Mouse (Mus musculus) urinary bladder, adult 18-20 months (tissue): Measurements from ENCODE around the gene Slc25a11.

Experiments
- DNase-seq, 2 experiments: peaks; one replicate each; pipeline ENCODE4 v3.0.0; 2022; ENCODE audit warnings: low spot score in 2 of 2, mixed read lengths in 2 of 2

The Slc25a11 gene

DNA sequence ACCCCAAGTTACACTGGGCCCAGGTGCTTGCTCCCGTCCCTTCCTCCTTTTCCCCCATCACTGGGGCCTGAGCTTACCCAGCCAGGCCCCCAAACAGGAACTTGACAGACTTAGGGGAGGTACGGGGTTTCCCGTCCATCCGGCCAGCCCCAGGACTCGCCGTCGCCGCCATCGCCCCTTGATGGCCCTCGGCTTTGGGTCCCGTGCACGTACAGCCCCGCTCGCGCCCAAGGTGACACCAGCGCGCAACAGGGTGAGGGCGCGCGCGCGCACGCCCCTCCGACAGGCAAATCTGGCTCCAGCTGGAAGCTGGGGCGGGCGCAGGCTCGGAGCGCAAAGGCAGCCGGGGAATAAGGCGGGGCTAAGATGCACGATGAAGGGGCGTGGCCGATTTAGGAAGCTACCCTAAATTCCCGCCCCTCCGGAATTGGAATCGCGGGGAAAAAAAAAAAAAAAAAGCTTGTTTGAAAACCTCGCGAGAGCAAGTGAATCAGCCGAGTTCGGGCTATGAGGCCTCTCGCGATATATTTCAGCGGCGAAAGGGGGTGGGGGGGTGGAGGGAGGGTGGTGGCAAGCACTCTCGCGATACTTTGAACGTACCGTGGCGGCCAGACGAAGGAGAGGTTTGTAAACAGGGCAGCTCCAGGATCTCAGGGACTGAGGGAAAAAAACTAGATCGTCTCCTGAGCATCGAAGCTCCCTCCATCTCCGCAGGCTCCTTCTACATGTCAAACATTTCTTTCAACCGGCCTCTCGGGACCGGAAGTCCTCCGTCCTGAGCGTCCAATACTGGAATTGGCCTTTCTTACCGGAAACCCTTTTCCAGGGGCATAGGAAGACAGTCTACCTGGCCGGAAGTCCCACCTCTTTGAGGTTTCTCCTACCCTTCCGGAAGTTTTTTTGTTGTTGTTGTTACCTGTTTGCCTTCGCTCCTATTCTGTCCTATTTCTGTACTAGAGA is at the start of gene Slc25a11, which contains the start of gene Rnf167:
Slc25a11 (minus strand) TSS at position 789 of the 960 bp plus-strand sequence.
Rnf167 (plus strand) TSS at position 545 of the 960 bp plus-strand sequence.
- peak; percentile 85 to 94 for DNase-seq

DNA sequence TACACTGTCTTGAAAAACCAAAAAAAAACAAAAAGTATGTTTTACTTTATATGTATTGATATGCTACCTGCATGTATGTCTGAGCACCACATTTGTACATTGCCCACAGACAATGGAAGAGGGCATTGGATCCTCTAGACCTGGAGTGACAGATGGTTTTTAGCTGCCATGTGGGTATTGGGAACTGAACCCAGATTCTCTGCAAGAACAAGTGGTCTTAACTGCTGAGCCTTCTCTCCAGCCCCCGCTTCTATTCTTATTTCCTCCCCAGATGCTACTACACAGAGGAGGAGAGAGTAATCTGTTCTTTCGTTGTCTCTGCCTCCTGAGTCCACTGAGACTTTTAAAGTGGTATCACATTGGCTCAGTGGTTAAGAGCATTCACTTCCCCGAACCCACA is 46.2 kb upstream of the Slc25a11 start:
- DNase-seq: no peak

DNA sequence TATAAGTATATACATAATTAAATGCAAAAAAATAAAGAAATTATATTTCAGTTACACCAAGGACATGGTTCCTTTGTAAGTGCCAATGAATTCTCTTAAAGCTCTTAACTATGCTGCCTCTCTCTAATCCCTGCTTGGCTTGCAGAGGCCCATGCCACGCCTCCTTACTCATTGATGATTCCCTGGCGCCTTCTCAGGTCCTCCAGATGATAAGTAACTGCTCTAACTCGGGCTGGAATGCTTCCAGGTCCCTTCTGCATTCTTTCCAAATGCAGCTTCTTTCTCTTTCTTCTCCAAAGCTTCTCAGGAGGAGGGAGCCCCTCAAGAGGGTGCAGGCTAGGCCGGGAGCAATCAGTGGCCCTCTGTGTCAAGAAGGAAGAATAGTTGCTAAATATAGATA is 42.3 kb upstream of the Slc25a11 start:
- DNase-seq: no peak

DNA sequence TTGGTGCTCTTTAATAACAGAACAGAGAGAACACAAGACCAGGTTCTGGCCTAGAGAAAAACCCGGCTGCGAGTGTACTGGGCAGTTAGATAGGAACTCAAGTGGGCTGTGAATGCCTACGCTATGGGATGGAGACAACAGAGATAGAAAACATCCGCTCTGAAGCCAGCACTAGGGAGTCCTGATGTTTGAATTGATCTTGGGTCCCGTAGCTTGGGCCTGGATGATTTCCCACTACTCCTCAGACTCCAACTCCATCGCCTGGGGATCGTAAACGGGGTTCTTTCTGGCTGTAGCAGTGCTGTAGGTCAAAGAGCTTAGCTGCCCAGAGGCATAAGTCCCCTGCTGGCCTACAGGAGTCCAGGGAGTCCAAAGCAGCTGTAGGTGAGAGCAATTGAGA is 41.1 kb upstream of the Slc25a11 start:
- DNase-seq: no peak

DNA sequence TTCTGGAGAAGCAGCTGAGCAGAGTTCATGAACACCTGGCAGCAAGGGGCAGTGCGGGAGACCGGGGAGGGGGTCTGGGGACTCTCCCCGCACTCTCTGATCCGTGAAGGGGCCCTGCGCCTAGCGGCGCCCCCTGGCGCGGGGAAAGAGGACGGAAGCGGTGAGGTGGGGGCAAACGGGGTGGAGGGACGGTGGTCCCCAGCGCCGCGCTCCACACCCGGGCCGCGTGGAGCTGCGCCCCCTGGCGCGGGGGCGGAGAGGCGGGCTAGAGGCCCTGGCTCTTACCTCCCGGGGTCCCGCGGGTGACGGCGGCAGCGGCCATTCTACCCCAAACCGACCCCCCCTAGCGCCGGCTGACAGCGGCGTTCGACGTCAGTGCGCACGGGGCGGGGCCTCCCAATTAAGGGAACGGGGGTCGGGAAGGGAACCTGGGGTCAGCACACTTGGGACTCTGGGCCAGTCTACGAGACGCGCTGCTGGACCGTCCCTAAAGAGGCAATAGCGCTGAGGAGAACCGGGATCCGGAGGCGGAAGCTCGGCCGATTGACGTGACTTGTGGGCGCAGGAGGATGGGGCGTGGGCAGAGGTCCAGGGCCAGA is 40.4 kb upstream of the Slc25a11 start, which contains the start of gene Camta2:
Camta2 (minus strand) TSS at position 505 of the 599 bp plus-strand sequence.
- peak; percentile 74 to 88 for DNase-seq

DNA sequence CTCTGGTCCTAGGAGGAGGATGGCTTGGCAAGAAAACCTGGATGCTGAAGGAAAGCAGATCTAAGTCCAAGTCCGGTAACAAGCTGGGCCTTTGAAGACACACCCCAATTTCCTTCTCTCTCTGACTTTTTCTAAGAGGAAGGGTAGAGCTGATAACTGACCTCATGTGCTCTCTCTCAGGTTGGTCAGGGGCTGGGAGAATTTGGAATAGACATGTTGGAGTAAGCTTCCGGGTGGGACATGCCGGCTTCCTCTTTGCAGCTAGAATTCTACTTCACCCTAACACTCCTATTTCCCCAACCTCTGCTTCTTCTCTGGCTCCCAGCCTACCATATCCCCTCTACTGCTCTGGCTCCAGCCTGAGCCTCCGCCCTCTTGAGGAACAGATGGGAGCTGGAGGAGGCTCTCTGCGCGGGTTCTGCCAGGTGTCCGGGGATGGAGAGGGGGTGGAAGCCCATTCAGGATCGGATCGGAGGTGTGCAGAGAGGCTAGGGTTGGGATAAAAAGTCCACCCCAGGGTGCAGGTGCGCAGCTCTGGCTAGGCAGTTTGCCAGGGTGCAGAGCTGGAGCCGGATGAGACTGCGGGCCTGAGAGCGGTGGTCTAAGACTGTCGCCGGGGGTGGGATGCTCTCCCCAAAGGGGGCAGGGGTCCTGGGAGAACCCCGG is 39.8 kb upstream of the Slc25a11 start:
- DNase-seq: peak in 1 of 2 experiments; percentile 38

DNA sequence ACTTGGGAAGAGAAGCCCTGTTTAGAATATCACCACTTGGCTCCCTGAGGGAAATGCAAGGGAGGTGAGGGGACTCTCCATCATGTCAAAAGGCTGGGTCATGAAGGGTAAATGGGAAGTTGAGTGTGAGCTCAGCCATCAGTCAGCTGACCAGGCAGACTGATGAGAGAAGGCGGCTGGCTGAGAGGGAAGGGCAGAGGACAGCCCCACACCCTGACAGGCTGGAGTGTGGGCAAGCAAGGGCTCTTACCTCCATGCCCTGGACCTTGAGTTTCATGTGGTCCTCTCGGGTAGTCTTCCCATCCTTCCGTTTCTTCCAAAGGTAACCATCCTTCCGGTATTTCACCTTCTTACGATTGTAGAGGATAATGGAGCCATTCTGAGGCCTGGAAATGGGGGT is 36.4 kb upstream of the Slc25a11 start:
- DNase-seq: no peak

DNA sequence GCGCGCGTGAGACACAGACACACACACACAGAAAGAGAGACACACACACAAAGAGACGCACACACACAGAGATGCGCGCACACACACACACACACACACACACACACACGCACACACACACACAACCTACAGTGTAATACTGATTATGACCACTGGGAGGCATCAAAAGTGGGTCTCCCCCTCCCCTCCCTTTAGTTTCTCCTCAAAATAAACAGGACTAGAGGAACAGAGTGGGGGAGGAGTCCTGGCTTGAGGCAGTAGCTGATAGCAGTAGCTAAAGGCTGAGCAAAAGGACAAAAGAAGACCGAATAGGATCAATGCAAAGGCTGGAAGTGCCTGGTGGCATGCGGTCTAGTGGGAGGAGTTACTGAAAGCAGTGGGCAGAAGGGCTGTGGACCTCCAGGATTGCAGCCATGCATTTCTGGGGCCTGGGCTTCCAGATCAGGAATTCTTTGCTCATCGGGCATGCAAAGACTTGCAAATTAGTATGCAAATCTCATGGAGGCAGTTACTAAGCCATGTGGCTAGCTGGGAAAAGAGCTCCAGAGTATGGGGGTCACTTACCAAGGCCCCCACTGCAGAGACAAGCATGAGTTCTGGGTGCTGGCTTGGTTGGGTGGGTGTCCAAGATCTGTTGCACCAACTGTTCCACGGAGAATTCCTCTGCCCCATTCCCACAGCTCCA is 34.8 kb upstream of the Slc25a11 start:
- no peak for DNase-seq

DNA sequence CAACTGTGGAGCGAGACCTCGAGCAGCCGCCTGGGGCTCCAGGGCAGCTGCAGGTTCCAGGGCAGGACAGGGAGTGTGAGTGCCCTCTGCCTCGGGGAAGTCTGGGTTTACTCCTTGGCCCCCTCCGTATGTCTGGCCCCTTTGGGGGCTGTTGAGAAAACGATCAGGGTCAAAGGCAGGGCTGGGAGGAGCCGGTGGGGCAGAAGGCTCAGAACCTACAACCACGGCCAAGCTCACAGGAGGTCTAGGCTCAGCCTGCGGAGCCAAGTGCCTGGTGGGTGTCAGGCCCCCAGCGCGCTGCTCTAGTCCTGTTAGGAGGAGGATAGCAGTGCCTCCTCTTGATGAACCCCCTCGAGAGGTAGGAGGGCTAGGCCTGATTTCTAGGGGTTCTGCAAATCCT is 33.9 kb upstream of the Slc25a11 start:
- no peak for DNase-seq

DNA sequence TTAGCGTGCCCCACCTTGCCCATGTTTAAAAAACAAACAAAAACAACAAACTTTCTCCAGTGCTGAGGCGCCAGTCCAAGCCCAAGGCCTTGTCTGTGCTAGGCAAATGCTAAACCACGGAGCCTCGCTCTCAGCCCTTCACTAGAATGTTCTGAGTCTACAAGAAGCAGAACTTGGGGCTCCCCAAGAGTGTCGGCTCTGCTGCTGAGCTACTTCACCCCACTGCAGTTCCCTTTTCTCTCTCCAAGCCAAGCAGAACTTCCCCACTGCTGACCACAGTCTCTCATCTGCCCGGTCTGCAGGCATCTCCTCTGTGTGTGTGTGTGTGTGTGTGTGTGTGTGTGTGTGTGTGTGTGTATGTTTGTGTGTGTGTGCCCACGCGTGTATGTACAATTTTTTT is 32.6 kb upstream of the Slc25a11 start:
- no peak for DNase-seq

DNA sequence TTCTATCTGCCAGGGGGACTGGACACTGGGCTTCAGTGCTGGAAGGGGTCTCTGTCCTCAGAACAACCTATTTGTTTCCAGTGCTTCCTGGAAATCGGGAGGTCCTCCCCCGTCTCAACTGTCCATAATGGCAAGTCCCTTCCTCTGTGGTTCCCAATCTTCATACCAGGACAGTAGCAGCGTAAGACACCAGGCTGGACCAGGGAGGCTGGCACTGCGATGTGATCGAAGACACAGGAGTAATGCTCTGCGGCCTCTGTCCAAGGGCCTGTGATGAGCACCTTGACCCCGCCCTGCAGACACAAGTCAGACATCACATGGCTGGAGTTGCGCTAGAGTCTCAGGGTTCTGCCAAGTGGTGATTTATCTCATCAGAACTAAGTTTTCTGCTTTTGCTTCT is 32.1 kb upstream of the Slc25a11 start:
- no peak for DNase-seq

DNA sequence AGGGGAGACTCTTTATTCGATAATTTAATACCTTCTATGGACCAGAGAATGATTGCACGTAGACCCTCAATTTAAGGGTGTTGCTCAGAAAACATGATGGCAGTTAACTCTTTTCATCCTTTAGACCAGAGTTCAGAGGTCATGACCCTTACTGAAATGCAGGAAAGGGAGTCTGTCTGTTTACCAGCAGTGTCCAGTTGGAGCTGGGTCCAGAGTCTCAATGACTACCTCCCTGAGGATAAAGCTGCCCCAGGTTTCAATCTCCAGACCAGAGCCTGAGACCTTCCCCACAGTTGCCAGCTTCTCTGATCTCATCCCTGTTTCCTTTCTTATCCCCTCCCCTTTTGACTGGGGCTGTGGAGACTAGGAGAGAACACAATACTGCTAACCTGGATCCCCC is 31.3 kb upstream of the Slc25a11 start:
- no peak for DNase-seq

DNA sequence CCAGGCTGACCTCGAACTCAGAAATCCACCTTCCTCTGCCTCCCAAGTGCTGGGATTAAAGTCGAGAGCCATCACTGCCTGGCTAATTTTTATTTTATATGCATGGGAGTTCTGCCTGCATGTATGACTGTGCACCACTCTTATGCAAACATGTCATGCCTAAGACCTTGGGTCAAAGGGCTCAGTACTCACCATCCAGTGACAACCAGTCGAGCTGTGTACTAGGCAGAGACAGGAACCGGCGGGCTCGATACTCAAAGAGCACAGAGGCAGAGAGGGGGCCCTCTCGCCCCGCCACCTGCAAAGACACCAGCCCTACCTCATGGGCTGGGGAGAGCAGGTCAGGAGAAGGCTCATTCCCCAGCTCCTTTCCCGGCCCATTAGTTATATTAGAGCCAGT is 30.8 kb upstream of the Slc25a11 start:
- no peak for DNase-seq

DNA sequence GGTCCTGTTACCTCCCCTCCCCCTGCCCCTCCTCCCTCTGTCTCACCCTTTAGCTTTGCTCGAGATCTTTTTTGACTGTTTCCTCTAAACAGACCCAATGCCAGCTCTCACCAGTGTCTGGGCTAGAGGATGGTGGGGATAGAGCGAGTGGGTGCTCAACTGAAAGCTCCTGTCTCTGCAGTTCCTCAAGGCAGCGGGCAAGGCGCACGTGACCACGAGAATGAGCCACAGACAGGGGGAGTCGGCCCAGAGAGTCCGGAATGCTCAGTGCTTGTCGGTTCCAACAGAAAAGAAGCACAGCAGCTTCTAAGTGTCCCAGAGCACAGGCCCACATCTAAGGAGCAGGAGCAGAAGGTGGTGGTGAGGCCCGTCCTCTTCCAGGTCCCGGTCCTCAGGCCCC is 27.2 kb upstream of the Slc25a11 start:
- DNase-seq: no peak

DNA sequence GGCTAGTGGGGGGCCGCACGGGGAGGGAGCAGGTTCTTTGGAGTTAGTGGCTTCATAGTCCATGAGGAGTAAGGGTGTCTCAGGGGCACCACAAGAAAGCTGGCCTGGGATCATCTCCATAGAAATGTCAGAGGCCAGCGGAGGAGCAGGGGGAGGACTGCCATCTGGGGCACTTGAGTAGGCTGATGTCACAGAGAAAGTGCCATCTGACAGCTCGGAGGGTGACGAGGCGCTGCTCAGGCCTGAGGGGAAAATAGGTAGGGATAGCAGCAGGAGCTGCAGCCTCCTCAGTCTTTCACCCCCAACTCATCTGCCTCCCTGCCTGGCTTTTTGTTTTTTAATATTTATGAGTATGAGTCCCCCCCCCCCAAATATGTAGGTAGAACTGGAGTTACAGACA is 26.7 kb upstream of the Slc25a11 start:
- DNase-seq: no peak

DNA sequence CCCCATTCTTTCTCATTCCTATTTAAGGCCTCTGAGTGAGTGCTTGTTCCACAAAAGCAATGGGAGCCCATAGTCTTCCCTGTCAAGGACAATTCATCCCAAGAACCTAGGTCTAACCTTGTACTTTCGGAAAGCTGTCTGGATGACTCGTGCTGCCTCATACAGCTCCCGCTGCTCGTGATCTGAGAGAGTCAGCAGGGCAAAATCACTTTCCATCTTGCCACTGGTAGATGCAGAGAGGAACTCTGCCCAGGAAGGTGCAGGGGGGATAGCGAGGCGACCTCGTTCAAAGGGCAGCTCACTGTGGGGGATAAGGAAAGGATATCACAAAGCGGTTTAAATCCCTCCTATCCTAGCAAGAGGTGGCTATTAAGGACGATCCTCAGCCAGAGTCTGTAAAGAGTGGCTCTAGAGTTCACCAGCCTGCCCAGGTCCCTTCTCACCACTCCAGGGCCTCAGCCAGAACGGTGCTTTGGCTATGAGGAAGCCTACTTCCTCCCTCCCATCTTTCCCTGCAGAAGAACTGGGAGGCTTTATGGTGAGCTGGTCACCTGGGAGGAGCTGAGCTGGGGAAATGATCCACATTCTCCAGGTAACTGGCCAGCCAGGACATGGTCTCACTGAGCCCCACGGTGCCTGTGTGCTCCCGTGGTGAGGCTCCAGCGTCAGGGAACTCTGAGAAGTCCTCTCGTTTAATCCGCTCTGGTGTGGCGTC is 24.2 kb upstream of the Slc25a11 start:
- DNase-seq: no peak

DNA sequence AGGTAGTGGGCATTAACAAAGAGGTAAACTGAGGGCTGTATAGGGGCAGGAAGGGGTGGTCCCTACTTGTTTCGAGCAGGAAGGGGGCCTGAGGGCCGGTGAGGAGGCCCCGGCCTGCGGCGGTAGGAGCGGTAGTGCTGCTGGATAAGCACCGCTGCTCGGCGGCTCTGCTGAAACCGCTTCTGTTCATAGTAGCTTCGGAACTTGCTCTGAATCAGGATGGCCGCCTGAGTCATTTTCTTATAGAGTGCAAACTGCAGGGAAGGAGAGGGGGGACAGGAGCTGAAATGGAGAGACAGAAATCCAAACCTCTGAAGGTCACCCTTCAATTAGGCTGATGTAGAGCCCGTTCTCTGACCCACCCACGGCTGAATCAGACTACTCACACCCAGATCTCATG is 23.2 kb upstream of the Slc25a11 start:
- no peak for DNase-seq

DNA sequence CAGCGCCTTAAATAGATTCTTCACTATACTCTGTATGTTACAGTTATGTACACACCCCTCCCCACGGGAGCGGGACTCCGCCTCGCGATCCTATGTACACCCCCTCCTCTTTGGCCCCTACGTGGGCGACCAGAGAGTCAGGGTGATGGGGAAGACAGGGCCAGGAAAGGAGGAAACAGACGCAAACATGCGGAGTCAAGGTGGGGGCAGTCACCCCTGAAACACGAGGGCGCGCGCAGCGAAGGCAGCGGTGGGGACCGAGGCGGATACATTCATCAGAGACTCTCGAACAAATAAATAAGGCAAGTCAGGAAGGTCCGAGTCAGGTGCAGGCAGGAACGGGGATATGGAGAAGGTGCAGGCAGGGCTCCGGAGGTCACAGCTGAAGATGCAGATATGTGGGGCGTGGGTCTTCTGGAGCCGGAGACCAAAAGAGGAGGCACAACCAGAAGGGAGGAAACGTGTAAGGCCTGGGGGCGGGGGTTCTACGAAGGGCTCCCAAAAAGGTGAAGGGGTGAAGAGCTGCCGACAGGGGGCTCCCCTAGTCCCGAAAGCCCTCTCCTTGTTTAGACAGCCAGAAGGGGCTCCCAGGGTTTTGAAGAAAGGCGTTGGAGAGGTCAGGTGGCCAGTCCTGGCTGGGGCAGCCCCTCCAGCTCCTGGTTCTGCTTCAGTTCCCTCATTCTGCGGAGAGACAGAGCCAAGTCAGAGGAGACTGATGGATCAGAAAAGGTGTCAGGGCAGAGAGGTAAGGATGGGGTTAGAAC is 22.5 kb upstream of the Slc25a11 start:
- DNase-seq: peak in 1 of 2 experiments; percentile 65

DNA sequence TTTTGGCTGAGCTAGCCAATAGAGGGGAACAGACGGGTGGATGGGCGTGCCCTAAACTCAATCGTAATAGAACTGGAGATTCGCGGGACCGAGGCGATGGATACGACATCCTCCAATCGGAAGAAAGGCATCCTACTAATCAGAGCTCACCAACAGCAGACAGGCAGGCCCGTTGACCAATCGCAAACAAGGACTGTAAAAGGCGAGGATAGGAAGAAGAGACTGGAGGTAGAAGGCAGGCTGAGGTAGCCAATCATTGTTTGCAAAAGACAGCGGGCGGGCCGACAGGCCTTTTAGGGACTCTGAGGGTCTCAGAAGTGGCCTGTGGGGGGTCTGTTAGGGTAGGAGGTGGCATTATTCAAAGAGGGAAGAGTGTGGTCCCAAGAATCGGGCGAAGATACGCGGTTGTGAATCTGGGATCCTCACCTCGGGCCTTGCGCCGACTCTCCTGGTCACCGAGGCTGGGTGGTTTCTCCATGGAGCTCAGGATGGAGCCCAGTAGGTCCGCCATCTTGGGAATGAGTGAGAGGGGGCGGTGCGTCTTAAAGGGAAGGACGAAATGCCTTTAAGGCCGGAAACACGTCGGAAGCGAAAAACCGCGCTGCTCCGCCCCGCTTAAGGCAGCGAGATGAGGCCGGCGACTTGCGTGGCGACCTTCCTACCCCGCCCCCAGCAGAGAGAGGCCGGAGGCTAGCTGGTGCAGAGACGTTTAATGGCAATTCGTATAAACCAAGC is 21.7 kb upstream of the Slc25a11 start, which contains the start of gene Spag7:
Spag7 (minus strand) TSS at position 646 of the 735 bp plus-strand sequence.
- peak; percentile 88 to 96 for DNase-seq
